Mouse (Mus musculus): ENCODE data around the gene Atxn7. TPM values are rescaled to one million over a fixed set of nuclear protein-coding genes. Genes with fewer than 3 reads are reported as not detected.
"Not testable (repeated sequence)": the region's sequence is repeated elsewhere in the genome, so short reads cannot be mapped to it uniquely, and the experiment has no call there.

Atxn7 gene
- total RNA-seq (2021) = 10 to 100 TPM; 28.9 to 30.8 TPM
- long read RNA-seq, full-length matches to known transcripts = 2 of 17 reads
- long read RNA-seq, partial matches to known transcripts = 5 of 17 reads
- long read RNA-seq, other reads (novel, unspliced or antisense) = 10 of 17 reads

DNA sequence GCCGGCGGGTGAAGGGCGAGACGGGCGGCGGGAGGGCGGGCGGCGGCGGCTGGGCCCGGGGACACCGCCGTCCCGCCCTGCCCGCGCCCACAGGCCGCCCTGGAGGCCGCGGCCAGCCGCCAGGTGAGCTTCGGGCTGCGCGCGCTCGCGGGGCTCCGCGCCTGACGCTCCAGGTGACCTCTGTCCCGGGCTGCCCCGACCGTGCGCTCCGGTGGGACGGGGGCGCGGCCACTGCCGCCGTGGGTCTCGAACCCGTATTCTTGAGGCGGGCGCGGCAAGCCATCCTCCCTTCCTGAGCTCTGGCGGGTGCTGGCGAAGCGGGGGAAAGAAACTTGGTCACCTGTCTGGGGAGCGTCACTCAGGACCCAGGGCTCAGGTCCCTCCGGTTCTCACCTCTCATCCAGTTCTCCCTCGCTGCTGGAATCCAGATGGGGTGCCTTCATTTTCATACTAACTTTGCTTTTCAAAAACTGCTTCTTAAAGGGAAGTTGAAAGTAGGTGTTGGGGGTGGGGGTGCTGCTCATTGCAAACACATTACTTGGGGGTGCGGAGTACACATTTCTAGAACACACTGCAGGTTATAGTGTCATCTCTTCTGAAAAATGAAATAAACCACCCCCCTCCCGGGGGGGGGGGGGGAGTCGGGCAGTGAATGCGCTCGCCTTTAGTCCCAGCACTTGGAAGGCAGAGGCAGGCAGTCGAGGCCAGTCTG, at the start of gene Atxn7, which contains the start of gene Thoc7:
Gene Atxn7 (plus strand): TSS at position 40 of the 712 bp plus-strand sequence.
Gene Thoc7 (minus strand): TSS at position 452 of the 712 bp plus-strand sequence.
- DNase-seq (ENCODE audit: low spot score in 2 of 2) = peak; percentile 15 to 25

DNA sequence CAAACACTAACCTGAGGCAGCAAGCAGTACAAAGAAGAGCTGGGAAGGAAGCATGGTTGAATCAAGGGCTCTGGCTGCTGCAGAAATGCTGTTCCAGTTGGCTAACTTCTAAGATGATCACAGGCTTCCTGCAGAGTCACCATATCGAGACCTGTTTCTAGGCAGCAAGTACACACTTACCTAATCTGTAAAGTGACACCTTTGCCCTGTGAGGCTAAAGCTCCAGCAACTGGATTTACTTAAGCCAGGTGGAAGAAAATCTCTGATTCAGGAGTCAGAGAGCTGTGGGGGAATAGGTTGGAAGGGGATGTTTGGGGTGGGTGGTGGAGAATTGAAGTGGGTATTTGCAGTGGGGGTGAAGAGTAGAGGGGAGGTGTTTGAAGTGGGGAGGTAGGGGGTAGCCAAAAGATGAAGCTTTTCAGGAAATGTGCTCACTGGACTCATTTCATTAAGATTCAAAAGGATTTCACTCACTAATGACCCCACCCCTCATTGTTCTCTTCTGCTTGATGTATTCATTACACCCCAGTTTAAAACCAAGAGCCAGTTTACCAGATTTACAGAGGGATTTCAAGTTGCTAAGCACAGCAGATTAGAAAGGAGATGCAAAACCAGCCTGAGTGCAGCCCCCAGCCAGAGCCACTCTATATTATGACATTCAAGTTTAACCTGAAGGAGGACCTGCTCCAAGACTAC, 46.7 kb upstream of the Atxn7 start, which contains the start of gene Gm281:
Gene Gm281 (minus strand): TSS at position 92 of the 696 bp plus-strand sequence.
- no peak for DNase-seq (ENCODE audit: low spot score in 2 of 2)

DNA sequence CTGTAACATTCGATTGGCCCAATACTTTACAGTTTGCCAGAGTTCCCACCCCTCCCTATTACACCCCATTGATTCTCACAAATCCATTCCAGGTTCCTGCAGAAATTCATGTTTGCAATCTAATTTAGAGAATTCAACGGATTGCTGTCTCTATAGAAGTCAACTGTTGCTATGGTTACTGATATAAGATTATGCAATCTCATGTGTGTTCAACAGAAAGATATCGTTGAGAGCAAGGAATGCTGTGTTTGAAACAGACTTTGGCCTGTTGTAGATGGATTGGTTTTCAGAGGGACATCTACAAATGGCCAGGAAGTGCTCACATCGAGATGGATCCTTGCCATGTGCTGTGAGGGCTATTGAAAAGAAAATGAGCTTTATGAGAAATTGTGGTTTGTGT, 46.0 kb upstream of the Atxn7 start:
- DNase-seq (ENCODE audit: low spot score in 2 of 2) = peak in 1 of 2 experiments; percentile 4

DNA sequence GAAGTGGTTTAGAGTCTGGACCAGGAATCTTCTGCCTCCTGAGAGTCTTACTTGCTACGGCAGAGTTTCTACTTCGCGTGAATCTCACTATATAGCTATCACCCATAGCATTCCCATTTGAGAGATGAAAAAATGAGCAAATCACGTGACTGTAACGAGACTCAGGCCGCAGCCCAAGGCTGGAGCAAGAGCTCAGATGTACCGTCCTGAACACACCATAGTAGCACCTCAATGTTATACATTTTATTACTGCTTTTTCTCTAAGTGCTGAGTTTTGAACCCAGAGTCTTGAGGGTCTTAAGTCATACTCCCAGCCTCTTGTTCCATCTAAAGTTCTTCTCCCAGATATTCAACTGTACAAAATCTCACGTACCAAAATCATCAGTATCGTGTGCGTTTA, 44.0 kb upstream of the Atxn7 start:
- DNase-seq (ENCODE audit: low spot score in 2 of 2) = no peak

DNA sequence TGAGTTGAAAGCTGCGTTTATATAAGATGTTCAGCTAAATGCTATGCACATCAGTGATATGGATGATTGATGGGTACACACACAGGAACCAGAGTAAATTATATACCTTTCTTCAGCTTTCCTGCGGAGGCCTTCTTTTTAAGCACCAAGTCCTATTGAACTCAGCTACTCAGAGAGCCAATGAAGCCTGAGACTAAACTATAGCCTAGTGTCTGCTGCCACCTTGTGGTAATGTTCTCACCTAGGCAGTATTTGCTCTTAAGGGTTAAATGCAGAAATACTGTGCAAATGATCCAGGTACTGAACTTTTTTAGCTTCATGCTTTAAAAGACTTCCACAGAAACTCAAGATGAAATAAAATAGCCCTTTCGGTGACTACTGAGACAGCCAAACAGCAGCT, 43.6 kb upstream of the Atxn7 start:
- peak; percentile 65 to 79 for DNase-seq (ENCODE audit: low spot score in 2 of 2)

DNA sequence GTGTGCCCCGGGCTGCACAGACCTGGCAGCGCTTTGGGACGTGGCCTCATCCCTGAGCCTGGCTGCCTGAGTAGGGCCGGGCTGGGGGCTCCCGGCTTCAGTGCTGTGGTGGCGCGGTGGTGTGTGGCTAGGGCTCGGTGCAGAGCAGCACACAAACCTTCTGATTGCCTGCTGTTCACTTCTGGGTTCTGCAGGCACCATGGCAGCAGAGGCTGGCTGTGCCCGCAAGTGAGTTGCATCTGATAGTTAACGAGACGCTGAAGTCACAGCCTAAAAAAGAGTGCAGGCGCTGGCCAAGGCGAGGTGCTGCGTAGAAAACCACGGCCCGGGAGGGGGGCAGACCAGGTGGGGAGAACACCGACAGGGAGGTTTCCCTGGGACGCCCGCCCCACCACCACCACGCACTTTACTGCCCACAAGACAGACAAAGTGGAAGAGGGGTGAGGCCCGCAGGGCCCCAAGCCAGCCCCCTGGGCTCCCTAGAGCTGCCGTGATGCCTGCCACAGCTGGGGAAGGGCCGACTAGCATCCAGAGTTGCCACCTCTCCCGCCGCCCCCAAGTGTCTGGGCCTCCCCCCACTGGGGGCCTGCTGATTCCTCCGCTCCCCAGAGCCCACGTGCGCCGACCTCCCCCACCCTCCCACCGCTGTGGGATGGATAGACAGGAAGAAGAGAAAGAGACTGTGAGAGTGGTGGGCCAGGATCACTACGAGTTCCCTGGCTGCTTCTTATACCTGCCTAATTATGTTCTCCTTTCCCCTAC, 27.8 kb upstream of the Atxn7 start:
- DNase-seq (ENCODE audit: low spot score in 2 of 2) = no peak

DNA sequence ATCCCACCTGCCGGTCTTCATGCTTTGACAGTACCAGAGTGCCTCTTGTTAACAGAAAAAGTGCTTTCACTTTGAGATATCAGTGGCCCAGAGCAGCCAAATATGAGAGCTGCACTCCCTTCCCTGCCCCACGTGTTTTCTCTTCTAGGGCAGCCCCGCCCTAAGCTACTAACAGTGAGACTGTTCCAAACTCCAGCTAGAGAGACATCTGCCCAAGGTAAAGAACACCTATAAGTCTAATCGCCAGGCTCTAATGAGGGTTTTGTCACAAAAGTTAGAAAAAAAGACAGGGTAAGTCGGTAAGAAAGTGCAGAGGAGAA, 27.2 kb upstream of the Atxn7 start:
- no peak for DNase-seq (ENCODE audit: low spot score in 2 of 2)

DNA sequence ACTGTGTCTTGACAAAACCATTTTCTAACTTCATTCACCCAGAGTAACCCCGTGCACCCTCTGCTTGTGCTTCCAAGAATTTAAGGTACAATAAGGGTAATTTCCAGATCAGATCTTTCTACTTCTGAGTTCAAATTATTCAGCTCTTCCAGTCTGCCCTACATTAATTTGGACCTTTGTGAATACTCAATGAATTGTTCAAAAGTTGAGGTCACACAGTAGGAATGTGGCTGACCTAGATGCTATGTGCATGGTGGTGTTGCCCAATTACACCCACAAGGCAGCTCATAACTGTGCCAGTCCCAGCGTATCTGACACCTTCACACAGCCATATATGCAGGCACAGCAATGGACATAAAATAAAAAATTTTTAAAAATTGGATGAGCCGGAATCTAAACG, 16.6 kb upstream of the Atxn7 start:
- no peak for DNase-seq (ENCODE audit: low spot score in 2 of 2)

DNA sequence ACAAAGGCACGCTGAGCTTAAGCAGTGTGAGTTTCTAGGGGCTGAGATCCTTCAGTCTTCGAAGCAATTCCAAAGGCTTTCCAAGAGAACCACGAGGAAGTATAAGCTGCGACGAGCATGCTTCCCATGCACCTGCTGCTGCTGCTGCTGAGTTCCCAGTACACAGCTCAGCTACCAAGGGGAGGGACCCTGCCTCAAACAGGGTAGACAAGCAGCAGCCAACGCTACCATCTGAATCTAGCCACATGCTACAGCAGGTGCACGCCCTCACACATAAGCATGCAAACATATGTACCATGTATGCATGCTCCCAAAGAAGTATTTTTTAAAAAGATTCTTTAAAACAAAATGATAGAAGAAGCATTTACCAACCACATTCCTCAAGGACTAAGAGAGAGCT, 12.9 kb upstream of the Atxn7 start:
- DNase-seq (ENCODE audit: low spot score in 2 of 2) = no peak

DNA sequence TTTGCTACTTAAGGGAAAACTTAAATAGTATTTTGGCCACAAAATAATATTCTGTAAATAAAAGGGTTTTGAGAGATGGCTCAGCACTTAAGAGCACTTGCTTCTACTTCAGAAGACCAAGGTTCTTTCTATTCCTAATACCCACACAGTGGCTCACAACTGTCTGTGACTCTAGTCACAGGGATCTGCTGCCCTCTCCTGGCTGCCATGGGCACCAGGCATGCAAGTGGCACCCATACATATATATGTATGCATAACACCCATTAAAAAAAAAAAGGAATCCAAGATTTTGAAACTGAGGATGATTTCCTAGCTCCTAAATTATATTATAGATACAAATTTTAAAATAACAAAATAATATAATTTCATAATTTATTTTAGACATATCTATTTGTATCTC, 10.8 kb upstream of the Atxn7 start:
- DNase-seq (ENCODE audit: low spot score in 2 of 2) = peak in 1 of 2 experiments; percentile 22

DNA sequence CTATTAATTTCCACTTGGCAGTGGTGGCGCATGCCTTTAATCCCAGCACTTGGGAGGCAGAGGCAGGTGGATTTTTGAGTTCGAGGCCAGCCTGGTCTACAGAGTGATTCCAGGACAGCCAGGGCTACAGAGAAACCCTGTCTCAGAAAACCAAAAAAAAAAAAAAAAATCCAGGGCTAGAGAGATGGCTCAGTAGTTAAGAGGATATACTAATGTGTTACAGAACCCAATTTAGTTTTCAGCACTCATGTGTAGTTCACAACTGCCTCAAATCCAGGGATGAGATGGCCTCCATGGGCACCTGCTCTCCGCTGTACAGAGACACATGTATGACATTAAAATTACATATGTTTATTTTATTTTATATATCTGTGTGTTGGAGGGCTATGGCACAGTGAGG, 9.1 kb upstream of the Atxn7 start:
- not testable (repeated sequence) for DNase-seq (ENCODE audit: low spot score in 2 of 2)

DNA sequence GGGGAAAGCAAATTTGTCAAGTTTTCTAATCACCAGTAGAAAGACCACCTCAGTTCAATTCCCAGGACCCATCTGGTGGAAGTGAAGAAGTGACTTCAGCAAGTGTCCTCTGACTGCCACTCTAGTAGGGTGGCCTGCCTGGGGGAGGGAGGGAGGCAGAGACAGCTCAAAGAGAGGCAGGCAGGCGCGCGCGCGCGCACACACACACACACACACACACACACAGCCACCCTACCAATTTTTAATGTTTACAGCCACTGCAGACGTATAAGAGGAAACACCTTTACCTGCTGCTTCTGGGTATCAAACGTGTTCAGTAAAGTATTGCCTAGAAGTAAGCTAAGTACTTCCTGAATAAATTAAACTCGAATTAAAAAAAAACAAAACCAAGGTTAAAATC, 1.2 kb upstream of the Atxn7 start:
- peak in 1 of 2 experiments; percentile 28 for DNase-seq (ENCODE audit: low spot score in 2 of 2)

DNA sequence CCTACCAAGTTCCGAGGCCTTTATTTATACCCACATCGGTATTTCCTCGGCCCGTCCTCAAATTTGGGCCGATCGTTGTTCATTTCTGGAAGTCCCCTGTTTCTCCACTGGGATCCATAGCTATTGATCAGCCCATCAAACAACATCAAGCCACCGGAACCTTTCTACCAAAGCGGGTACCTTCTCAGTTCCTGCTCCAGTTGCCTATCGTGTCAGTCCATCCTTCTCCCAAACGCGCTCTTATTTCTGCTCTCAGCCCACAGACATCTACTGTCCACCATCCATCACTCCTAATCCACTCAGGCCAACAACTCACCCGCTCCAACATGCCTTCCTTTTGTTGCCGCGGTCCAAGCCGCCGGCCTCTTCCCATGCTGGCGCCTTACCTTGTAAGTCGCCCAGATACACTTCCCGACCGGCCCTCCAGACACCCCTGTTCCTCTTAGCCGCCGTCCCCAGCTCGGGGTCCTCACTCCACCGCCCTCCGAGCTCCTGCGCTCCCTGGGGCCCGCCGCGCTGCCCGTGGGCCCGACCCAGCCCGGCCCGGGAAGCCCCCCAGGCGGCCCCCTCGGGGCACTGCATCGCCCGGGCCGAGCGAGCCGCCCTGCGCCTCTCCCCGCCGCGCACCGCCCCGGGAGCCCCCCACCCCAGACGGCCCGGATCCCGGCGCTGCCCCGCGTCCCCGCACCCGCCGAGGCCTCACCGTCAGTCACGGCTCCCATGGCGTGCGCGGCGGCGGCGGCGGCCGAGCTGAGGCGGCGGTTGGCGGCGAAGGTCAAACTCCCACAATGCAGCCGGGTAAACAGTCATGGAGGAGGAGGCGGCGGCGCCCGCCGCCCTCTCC, 536 bp upstream of the Atxn7 start:
- DNase-seq (ENCODE audit: low spot score in 2 of 2) = peak; percentile 21 to 57

DNA sequence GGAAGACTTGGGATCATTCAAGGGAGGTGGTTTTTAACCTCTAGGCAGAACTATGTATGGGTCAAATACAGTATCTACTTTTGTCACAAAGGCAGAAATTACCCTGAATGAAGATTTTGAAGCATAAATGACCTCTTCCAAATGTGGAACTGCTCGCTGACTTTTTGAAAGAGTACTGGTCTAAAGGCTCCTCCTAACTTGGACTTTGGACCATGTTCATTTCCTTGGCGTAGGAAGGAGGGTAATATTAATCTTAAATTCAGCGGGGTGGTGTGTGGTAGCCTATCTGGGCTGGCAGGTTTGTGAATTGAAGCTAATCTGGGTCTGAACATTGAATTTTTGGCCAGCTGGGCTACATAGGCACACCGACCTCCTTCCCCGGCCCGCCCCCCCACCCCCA, 1.2 kb downstream of the Atxn7 start:
- DNase-seq (ENCODE audit: low spot score in 2 of 2) = no peak

DNA sequence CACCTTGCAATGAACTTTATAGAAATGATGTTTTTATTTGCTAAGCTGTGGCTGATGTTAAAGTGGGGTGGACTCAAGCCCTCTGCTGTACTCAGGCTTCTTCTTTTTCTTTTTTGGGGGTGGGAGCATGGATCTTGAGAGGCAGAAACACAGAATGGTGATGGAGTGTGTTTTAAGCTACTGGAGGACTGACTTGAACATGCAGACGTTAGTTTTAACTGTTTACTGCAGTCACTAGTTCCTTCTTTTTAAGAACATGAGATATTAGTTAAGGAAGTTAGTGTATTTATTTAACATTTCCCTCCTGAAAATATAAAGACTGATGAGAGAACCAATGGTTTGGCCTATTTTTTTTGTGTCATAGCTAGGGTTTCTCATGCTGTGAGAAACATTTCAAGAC, 2.3 kb downstream of the Atxn7 start:
- no peak for DNase-seq (ENCODE audit: low spot score in 2 of 2)

DNA sequence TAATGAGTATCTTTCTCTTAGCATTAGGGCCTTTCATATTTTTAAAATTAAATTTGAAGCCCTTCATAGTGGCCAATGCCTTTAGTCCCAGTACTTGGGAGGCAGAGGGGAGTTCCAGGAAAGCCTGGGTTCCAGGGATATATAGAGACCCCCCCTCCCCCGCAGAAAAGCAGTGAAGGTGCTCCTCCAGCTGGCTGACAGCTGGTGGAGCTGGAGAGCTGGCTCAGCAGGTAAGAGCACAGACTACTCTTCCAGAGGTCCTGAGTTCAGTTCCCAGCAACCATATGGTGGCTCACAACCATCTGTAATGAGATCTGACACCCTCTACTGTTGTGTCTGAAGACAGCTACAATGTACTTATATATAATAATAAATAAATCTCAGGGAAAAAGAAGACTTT, 6.4 kb downstream of the Atxn7 start:
- no peak for DNase-seq (ENCODE audit: low spot score in 2 of 2)

DNA sequence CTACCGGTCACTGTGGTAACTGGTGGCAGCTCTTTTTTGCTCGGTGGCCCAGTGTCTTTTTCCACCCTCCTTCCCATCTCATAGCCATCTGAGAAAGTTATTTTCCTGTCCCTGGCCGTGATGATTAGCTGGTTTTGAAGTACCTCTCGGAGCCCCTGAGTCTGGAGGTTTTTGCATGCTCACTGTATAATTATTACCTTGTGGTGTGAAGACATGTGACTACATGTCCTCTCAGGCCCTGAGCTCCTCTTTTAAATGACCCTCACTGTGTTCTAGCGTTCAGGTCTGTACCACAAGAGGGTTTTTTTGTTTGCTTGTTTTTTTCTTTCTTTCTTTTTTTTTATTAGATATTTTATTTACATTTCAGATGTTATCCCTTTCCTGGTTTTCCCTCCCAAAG, 7.2 kb downstream of the Atxn7 start:
- DNase-seq (ENCODE audit: low spot score in 2 of 2) = no peak

DNA sequence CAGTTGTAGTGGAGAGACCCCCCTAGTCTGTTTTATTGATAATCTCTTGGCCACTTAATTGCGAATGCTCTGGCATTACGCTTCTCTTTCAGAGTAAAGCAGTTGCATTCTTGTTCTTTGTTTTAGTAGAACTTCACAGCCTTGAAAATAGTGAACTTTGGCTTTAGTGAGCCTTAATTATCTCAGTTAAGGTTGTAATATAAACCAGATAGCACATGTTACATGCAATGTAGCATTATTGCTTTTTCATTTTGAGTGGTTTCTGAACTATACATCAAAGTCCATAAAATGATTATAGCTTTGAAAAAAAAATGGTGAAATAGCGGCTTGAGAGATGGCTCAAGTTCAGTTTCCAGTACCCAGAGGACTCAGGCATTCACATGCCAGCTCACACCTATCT, 9.3 kb downstream of the Atxn7 start:
- DNase-seq (ENCODE audit: low spot score in 2 of 2) = no peak

DNA sequence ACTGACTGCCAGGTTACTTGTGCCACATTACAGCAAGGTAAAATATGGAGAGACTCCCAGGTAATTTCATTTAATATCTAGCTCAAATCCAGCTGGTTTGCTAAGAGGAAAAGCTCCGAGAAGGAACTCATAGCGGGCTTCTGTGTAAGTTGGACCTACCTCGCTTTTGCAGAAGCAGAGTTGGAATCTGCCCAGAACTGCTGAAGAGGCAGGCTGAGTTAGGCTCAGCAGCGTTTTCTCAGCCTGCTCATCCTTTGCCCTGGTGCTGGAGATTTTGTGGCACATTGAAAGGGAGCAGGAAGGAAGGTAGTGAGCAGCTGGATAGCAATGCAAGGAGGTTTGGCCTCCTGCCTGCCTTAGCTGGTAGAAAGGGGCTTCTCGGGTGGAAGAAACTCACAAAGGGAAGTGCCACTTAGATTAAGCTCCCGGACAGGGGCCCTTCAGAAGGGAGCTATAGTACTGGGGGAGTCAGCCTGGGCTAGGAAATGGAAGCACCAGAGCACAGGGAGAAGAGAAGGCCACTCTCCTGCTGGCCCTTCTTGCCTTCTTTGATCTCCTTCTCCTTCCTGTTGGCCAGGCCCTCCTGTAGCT, 10.5 kb downstream of the Atxn7 start:
- no peak for DNase-seq (ENCODE audit: low spot score in 2 of 2)

DNA sequence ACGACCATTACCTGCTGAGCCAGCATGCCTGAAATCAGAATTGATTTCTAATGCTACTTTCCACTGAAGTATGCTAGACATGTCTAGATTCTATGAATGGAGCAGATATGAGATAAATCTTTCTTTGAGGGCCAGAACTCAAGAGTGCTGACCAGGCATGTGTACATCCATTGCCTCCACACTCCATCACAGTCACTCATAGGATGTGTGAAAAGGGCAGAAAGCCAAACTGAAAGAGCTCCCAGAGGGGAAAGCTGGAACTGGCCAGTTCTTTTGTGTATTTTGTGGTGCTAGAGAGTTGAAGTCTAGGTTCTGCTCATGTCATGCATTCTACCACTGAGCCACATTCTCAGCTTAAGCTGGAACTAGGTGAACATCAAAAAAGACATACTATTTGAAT, 16.3 kb downstream of the Atxn7 start:
- no peak for DNase-seq (ENCODE audit: low spot score in 2 of 2)

DNA sequence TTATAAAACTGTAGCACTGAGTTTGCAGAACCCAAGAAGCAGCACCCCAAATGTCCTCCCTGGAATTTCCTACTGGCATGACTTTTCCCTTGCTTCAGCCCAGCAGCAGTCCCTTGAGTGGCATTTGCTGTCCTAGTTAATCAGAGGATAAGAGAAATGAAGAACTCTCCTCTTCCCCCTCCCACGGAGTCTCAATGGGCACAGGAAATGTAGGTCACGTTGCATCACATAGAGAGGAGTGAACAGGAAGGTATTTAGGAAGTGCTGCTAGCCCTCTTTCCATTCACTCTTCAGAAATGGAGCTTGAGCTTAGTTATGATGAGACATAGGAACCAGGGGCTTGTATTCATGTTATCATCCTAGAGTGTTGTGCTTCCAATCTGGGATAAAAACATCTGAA, 20.0 kb downstream of the Atxn7 start:
- DNase-seq (ENCODE audit: low spot score in 2 of 2) = no peak
